Mouse (Mus musculus) C2C12 (cell line): Measurements from ENCODE around the gene Zfand3.

Source experiments
- CTCF ChIP-seq: IDR thresholded peaks from one replicate; pipeline ENCODE4 v1.5.1; 2011; ENCODE audit not compliant: control insufficient read depth, insufficient read depth, insufficient read length
- USF1 ChIP-seq: IDR thresholded peaks from one replicate; pipeline ENCODE4 v1.6.1; 2011; ENCODE audit warnings: low read depth, mild to moderate bottlenecking, control low read depth, moderate library complexity

DNA sequence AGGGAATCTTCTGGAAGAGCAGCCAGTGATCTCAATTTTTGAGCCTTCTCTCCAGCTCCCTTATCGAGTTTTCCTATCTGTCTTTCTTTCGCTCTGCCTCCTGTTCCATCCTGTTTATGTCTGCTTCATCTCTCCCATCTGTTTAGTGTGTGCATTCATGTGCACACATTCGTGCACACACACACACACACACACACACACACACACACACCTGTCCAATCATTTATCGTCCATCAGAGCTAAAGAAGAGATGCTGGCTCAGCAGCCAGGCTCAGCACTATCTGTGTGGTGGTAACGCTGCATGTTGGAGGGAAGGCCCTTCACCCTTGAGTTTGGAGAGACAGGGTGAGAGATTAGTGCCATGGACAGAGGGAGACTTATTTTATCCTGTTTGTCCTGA lies 21.3 kb upstream of the Zfand3 start:
- no peak for TF ChIP-seq USF1
- TF ChIP-seq CTCF = no peak
